Mouse (Mus musculus): ENCODE measurements at regions not wholly inside any gene's neighbourhood (a gene's known extent, or its start where the extent isn't known, plus 50 kb on each side); places are given as distances from the start of the nearest gene placed in this dataset.
A peak's percentile ranks its signal among the peaks of the same experiment; 100 is the strongest.
"Not testable (repeated sequence)": the region's sequence is repeated elsewhere in the genome, so short reads cannot be mapped to it uniquely, and the experiment has no call there.

DNA sequence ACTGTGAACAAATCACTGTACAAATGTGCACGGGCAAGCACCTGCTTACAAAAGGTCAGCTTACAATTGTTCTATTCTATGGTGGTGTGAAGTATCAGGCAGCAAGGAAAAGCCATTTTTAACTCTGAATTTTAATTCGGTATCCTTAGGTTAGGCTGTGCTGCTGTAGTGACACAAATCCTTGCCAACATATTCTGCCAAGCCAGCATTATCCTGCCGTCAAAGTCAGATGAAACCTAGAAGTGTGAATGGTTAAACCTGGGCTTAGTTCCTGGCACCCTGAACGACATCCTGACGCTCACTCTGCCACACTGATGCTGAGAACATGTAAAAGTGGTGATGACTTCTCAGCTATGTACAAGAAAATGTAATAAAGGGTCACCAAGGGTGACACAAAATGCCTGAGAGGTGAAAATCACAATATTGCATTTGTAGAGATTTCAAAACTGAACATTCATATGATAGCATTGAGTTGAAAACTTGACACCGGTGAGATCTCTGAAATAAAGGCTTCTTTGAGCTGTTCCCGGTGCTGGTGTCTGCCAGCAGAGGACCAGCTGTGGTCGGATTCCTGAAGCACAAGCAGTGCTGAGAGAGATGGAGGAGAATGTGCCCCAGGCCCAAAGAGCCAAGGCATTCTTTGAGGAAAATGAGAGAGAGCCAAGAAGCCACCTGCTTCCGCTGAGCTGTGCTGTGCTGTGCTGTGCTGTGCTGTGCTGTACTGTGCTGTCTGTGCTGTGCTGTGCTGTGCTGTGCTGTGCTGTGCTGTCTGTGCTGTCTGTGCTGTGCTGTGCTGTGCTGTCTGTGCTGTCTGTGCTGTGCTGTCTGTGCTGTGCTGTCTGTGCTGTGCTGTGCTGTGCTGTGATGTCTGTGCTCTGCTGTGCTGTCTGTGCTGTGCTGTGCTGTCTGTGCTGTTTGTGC lies 195.9 kb downstream of the Tcp10c start:
- peak; percentile 30 for DNase-seq (ENCODE audit: low read depth, low spot score)

DNA sequence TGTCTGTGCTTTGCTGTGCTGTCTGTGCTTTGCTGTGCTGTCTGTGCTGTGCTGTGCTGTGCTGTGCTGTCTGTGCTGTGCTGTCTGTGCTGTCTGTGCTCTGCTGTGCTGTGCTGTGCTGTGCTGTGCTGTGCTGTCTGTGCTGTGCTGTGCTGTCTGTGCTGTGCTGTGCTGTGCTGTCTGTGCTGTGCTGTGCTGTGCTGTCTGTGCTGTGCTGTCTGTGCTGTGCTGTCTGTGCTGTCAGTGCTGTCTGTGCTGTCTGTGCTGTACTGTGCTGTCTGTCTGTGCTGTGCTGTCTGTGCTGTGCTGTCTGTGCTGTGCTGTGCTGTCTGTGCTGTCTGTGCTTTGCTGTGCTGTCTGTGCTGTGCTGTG lies 196.5 kb downstream of the Tcp10c start:
- DNase-seq (ENCODE audit: low read depth, low spot score), result not testable (repeated sequence)

DNA sequence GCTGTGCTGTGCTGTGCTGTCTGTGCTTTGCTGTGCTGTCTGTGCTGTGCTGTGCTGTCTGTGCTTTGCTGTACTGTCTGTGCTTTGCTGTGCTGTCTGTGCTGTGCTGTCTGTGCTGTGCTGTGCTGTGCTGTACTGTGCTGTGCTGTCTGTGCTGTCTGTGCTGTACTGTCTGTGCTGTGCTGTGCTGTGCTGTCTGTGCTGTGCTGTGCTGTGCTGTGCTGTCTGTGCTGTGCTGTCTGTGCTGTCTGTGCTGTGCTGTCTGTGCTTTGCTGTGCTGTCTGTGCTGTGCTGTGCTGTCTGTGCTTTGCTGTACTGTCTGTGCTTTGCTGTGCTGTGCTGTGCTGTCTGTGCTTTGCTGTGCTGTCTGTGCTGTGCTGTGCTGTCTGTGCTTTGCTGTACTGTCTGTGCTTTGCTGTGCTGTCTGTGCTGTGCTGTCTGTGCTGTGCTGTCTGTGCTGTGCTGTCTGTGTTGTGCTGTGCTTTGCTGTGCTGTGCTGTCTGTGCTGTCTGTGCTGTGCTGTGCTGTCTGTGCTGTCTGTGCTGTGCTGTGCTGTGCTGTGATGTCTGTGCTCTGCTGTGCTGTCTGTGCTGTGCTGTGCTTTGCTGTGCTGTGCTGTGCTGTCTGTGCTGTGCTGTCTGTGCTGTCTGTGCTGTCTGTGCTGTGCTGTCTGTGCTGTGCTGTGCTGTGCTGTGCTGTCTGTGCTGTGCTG lies 197.5 kb downstream of the Tcp10c start:
- not testable (repeated sequence) for DNase-seq (ENCODE audit: low read depth, low spot score)

DNA sequence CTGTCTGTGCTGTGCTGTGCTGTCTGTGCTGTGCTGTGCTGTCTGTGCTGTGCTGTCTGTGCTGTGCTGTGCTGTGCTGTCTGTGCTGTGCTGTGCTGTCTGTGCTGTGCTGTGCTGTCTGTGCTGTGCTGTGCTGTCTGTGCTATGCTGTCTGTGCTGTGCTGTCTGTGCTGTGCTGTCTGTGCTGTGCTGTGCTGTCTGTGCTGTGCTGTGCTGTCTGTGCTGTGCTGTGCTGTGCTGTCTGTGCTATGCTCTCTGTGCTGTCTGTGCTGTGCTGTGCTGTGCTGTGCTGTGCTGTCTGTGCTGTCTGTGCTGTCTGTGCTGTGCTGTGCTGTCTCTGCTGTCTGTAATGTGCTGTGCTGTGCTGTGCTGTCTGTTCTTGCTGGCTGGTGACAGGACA lies 198.5 kb downstream of the Tcp10c start:
- not testable (repeated sequence) for DNase-seq (ENCODE audit: low read depth, low spot score)

DNA sequence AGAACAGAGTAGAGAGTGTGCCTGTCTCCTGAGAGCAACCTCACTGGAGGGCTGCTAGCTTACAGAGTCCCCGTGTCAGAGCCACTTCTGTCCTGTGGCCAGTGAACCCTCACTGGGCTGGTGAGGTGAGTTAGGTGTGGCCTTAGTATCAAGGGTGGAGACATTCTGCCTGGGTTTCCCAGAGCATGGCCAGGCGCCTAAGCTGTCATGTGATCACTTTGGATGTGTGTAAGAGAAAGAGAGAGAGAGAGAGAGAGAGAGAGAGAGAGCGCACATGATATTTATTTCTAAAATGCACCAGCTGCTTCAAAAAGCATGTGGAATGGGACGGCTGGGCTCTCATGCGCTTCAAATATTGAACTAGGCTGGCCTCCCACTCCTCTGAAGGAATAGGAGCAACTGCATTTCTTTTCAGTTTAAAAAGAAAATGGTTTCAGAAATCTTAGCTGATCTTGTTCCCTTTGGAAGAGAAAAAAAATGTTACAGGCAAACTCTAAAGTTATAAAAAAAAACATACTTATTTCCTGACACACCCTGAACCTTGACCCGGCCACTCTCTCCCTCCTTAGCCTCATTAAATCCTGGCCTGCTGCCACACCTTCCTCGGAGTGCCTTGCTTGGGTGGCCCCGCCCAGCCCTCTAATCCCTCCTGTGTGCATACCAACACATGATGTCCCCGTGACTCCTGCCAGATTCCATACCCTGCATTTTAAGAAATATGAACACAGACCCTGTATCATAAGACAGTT lies 201.1 kb downstream of the Tcp10c start:
- peak; percentile 71 for DNase-seq (ENCODE audit: low read depth, low spot score)

DNA sequence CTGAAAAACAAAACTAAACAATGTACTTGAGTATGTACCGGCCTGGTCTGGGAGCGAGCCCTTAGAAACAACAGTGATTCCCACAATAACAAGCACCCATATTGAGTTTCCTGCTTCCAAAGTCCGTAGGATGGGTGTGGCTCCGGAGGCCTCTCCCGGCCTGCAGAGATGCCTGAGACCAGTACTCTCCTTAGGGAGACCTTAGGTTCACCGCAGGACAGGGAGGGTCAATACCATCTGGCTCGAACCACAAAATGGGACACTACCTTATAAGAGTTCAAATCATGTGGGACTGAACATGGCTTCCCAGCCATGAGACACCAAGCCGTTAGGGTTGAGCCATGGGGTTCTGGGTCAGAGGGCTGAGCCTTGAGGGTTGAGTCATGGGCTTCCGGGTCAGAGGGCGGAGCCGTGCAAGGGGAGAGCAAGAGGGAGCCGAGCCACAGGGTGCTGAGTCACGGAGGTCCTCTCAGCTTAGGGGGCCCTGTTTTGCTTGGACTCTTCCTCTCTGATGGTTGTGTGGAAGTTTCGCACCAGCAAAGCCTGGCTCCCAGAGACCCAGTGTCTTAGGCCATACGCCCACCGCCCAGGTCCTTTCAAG lies 201.8 kb downstream of the Tcp10c start:
- DNase-seq (ENCODE audit: low read depth, low spot score), result not testable (repeated sequence)

DNA sequence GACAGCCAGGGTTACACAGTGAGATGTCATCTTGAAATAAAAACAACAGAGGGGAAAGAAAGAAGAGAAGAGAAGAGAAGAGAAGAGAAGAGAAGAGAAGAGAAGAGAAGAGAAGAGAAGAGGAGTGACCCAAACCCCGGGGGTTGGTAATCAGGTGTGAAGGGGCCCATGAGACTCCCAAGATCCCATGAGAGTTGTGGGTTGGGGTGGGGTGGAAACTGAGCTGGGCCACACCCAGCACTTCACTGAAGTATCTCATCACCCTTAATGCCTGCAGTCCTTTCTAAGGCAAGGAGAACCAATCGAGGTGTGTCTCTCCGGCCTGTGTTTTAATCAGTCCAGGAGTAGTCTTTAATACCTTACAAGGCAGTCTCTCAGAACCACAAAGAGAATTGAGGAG lies 201.5 kb upstream of the Afdn start:
- no peak for DNase-seq (ENCODE audit: low read depth, low spot score)

DNA sequence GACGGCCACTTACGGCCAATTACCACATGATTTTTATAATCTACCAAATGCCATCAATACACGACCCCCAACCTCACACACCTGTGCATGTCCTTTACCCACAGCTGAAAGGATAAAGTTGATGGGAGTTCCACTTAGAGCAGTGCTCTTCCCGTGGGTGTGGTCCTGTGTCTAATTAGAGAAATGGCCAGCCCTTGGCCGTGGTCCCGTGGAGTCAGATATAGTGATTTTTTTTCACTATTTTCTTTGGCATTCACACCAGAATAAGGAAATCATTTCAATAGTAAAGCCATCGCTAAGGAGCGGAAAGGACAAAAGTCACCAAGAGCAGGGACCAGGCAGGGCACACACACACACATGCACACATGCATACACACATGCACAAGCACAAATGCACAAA lies 199.0 kb upstream of the Afdn start:
- DNase-seq (ENCODE audit: low read depth, low spot score), result no peak

DNA sequence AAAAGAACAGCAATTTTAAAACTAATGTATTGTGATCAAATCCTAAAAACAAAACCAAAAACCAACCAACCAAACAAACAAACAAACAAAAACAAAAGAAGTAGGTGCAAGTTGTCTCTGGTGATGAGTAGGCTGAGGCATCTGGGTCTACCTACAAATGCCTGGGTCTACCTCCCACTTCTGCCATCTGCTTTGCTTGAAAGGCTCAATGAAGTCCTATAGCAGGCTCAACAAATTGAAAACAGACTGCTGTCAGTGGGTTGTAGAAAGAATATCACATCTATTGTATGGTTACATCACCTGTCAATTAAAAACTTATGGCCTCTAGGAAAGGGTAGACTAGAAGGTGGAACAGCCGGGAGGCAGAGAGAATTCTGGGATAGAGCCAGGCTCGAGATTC lies 197.4 kb upstream of the Afdn start:
- no peak for DNase-seq (ENCODE audit: low read depth, low spot score)

DNA sequence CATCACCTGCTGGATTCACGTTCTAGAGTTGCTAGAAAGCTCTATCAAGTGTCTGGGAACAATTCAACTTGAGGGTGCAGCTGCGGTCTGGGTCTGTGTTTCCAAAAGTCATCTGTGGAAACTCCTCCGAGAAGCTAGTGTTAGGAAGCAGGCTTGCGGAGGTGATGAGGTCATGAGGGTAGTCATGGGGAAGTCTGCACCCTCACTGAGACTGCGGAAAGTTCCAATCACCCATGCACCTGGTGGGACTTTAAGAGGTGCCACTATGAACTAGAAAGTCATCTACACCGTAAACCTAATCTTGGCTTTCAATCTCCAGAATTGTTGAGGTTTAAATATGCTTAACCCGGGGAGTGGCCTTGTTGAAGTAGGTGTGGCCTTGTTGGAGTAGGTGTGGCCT lies 195.5 kb upstream of the Afdn start:
- DNase-seq (ENCODE audit: low read depth, low spot score), result no peak

DNA sequence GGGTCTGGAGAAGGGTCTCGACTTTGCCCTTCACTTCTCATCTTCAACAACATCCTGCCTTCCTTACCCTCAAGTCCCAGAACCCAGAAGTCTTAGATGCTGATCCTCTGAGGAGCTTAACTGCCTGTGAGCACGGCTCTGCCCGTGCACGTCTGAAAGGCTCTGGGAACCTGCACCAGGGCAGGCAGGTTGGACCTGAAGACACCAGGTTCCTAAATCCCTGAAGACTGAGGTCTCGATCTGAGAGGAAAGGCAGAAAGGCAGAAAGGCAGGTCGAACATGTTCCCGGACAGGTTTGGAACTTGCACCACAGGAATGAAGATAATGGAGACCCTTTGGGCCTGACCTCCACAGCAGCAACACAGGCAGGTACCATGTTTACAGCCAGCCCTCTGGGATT lies 193.7 kb upstream of the Afdn start:
- no peak for DNase-seq (ENCODE audit: low read depth, low spot score)

DNA sequence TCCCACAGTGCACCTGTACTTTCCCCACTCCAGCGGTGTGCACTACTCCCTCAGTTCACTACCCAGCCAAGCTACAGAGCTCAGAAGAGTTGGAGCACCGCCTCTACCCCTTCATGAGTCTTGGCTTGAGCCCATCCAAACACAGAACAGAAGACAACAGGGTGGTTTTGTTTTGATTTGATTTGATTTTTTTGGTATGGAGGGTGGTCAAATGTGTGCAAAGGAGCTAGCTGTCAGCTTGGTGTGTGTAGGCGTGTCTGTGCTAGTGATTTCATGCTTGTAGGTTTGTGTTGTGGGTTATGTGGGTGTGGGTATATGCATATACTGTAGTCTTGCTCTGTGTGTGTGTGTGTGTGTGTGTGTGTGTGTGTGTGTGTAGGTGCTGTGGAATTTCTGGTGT lies 193.2 kb upstream of the Afdn start:
- DNase-seq (ENCODE audit: low read depth, low spot score), result no peak

DNA sequence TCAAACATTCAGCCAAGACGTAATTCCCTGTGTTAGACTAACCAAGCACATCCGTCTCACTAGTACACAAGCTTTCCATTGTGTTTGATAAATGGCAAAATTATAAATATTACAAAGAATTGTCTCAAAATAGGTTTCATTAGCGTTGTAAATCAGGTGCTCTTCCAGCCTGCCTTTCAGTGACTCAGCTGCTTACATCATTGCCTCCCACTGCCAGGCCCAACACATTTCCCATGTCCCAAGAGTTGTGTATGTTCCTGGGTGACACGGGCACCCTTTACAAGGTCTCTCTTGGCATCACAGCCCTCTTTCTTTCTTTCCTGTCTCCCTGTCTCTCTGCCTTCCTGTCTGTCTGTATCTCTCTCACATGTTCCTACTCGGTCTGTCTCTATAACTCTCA lies 189.5 kb upstream of the Afdn start:
- DNase-seq (ENCODE audit: low read depth, low spot score), result no peak

DNA sequence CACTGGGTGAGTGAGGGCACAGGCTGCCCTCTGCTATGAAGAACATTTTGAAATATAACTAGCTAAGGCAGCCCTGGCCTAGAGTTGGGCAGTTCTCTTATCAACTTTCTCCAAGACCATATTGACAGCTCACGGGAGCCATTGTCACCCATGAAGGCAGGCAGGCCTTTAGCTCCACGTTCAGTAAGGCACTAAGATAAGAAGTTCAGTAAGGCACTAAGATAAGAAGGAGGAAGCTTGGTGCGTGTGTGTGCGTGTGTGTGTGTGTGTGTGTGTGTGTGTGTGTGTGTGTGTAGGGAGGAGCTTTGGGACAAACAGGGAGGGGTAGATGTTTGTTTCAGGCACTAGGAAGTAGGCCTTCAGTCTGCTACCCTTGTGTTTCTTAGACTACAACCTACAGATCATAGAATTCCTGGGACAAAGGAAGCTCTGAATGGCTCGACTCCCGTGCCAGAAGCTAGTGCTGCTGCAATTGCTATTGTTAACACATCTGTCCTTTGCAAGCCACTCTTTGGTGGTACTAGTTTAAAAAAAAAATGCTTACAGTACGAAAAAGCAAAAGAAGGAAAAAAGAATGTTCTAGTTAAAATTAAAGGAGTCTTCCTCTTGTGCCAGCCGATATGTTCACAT lies 188.0 kb upstream of the Afdn start:
- DNase-seq (ENCODE audit: low read depth, low spot score), result no peak

DNA sequence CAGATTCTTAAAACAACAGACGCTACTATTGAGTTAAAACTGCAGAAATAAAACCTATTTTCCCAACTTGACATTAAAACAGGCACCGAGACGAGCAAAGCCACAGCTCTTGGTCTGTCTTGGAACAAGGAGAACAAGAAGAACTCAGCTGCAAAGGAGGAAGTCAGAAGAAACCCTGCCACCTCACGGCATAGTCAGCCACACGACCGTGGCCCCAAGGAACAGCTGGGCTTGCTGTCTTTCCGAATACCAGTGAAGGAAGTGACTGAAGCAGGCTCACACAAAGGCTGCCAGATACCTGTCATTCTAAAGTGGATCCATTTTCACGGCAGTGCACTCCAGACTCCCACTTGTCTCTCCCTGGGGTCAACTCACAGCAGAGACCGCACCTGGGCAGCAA lies 187.3 kb upstream of the Afdn start:
- no peak for DNase-seq (ENCODE audit: low read depth, low spot score)

DNA sequence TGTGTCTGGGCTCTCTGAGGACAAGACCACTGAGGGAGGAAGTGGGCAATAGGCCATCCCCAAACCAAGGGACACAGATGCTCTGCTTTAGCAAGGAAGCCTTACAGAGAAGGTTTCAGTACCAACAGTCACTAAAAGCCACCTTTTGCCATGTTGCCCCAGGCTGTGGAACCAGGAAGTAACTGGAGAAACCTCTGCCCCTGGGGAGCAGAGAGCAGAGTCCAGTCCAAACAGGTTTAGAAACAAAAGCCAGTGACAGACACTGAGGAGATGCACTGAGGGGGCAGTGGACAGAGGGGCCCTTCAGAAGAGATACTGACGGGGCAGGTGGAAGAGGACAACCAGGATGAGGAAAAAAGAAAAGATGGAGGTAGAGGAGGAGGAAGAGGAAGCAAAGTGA lies 186.2 kb upstream of the Afdn start:
- DNase-seq (ENCODE audit: low read depth, low spot score), result no peak

DNA sequence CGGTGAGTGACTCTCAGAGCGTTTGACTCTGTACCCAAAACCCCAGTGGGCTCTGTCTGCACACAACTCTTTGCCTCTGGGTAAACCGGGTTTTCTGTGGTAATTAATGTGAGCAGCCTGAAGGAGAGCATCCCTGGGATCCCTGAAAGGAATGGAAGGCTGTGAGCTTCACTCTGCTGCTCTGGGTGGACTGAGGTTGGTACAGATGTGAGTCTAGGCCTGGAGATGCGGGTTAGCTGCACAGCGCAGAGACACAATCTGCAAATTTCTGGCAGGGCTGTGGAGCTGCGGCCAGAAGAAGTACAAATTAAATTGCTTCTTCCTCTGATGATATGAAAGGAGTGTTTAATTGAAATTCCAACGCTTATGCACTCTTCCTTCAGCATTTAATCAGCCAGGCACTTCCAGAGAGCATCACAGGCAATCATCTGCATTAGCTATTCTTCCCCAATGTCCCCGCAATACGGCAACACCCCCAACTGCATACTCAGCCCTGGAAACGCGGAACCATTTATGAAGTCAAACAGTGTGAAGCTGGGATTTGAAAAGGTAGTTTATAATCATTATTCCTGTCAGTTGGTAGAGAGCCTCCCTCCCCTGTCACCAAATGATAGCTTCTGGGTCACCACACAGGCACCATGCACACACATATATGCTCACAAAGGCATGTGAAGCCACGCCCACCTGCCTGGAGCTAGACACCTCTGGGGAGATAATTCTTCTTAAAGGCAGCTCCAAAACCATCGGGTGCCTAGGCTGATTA lies 185.5 kb upstream of the Afdn start:
- no peak for DNase-seq (ENCODE audit: low read depth, low spot score)

DNA sequence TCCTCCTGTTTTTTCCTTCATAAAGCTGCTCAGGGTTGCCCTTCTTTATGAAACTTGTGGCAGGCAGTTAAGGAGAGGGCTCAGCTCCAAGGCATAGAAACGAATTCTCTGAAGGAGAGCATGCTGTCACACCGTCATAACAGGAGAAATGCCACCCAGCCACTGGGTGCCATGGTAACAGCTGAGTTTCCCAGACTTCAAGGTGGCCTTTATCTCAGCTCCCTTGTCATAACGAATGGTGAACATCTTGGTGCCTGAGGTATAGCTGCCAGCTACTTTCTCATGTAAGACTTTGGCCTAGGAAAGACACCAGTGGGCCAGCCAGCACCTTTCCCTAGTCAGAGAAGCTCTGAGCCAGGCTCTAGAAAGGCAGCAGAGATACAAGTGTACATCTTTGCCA lies 182.5 kb upstream of the Afdn start:
- no peak for DNase-seq (ENCODE audit: low read depth, low spot score)

DNA sequence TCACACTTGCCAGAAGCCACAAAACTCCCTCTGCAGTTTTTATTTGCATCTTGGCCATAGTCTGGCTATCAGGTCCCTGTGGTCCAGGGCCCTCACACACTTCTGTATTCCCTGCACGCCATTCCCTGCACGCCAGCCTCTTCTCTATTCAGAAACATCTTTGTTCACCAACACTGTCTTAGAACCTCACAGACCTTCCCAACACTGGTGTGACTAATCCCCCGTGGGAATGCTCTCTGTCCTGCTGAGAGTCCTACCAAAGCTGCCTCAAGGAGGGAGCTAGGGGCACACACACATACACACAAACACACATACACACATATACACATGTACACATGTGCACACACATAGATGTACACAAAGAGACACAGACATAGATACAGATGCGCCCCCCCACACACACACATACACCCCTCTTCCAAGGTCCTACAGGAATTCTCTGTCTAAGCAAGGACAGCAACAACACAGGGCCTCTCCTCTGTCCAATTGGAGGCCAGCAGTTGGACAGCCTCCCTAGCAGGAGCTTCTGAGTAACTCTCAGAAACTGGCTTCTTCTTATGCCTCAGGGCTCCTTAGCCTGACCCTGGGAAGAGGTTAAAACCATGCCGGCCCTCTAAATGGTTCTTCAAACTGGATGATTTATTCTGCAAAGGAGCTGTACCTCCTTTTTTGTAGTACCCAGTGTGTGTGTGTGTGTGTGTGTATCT lies 179.0 kb upstream of the Afdn start:
- DNase-seq (ENCODE audit: low read depth, low spot score), result peak; percentile 41

DNA sequence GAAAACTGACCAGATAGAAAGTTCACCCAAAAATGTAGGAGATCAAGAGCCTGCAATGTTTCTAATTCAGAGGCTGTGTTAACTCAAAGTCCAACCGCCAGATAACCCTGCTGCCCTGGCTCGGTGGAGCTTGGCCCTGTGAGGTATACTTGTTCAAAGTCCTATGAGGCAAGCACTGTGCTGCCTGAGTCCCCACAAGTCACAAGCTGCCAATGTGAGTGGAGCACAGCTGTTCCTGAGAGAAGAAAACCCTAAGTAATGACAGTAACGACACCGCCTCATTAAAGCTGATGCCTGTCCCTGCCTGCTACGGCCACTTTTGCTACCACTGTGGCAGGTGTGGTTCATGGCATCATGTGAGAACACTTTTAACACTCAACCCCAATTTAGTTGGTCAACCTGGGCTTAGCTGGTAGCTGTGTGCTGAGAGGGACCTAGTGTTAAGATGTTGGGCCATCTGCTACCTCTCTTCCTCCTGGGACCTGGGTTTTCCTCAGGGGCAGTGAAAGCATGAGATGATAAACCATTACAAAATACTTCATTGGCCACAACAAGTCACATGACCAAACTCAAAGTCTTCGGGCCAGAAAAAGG lies 178.2 kb upstream of the Afdn start:
- no peak for DNase-seq (ENCODE audit: low read depth, low spot score)

Data from 3T3-L1 (cell line).